Mouse (Mus musculus) small intestine, adult 2 months (tissue): ENCODE measurements at regions not wholly inside any gene's neighbourhood (a gene's known extent, or its start where the extent isn't known, plus 50 kb on each side); places are given as distances from the start of the nearest gene placed in this dataset.

Experiments used
- H3K27ac ChIP-seq: fragments of 200-500 bp; 2 replicates; pipeline ENCODE4 v1.5.1; 2012; ENCODE audit warnings: low read depth, low read length, control low read depth, inconsistent platforms; ENCODE audit not compliant: insufficient read depth
- H3K27me3 ChIP-seq: fragments of 200-500 bp; 2 replicates; pipeline ENCODE4 v1.6.1; 2012; ENCODE audit warnings: mild to moderate bottlenecking, moderate library complexity, low read length, inconsistent platforms; ENCODE audit not compliant: control insufficient read depth, insufficient read depth
- H3K36me3 ChIP-seq: fragments of 200-500 bp; 2 replicates; pipeline ENCODE4 v1.6.1; 2012; ENCODE audit warnings: mild to moderate bottlenecking, low read length, control low read depth, inconsistent platforms; ENCODE audit not compliant: control insufficient read depth, insufficient read depth
- H3K4me1 ChIP-seq: fragments of 200-500 bp; 2 replicates; pipeline ENCODE4 v1.6.1; 2012; ENCODE audit warnings: low read length, inconsistent platforms, mixed read lengths; ENCODE audit not compliant: control insufficient read depth, insufficient read depth, insufficient read length
- H3K4me3 ChIP-seq: fragments of 200-500 bp; 2 replicates; pipeline ENCODE4 v1.5.1; 2012; ENCODE audit warnings: low read depth, mild to moderate bottlenecking, control low read depth, inconsistent platforms, low read length, moderate library complexity
- CTCF ChIP-seq: fragments of 200-500 bp; IDR thresholded peaks from 2 replicates; pipeline ENCODE4 v1.5.1; 2012; ENCODE audit warnings: low read depth, mild to moderate bottlenecking, control low read depth, inconsistent platforms, low read length, moderate library complexity, mixed read lengths; ENCODE audit not compliant: insufficient replicate concordance, insufficient read length; ENCODE audit errors: extremely low read depth
- POLR2A ChIP-seq: fragments of 200-500 bp; IDR thresholded peaks from 2 replicates; pipeline ENCODE4 v1.6.1; 2012; ENCODE audit warnings: low read depth, mild to moderate bottlenecking, control low read depth, inconsistent platforms, low read length, moderate library complexity
- WGBS: fragments of 180-500 bp; shearing (Covaris S2); methylation state at CpG from one replicate; pipeline ENCODE4 v1.1.7; 2018; 5-methylcytosine and 5-hydroxymethylcytosine counted together

- WGBS, result 79% methylated on average over 15 of the region's 15 CpGs
- H3K27me3 ChIP-seq, result no peaks in the 10 kb centered on the region
- H3K27ac ChIP-seq, result no peak overlapping the region
- H3K36me3 ChIP-seq, result no peaks in the 10 kb centered on the region
- no peak overlapping the region for H3K4me3 ChIP-seq
- H3K4me1 ChIP-seq, result no peaks in the 10 kb centered on the region
- TF ChIP-seq POLR2A (no peak), CTCF (no peak)
Measured at GRCm38 (mm10) chr13:73009547-73010475, 250.5 kb upstream of the Irx4 start.

GRCm38 (mm10) chr13:73019181-73019580, 241.1 kb upstream of the Irx4 start:
- TF ChIP-seq CTCF, result no peak
- TF ChIP-seq POLR2A, result no peak
- Histone ChIP-seq H3K27me3 (no peaks in the 10 kb centered on the region), H3K36me3 (no peaks in the 10 kb centered on the region), H3K4me1 (no peaks in the 10 kb centered on the region), H3K27ac (no peak overlapping the region), H3K4me3 (no peak overlapping the region)
- 84% methylated on average over 10 of the region's 10 CpGs for WGBS

- H3K27me3 ChIP-seq, result no peaks in the 10 kb centered on the region
- H3K36me3 ChIP-seq, result no peaks in the 10 kb centered on the region
- no peaks in the 10 kb centered on the region for H3K4me1 ChIP-seq
- TF ChIP-seq CTCF, result no peak
- no peak for TF ChIP-seq POLR2A
- no peak overlapping the region for H3K4me3 ChIP-seq
- H3K27ac ChIP-seq, result no peak overlapping the region
- 21% methylated on average over 3 of the region's 3 CpGs for WGBS
Measured at GRCm38 (mm10) chr13:73031217-73031616, 229.1 kb upstream of the Irx4 start.

- Histone ChIP-seq H3K27ac (no peak overlapping the region), H3K4me3 (no peak overlapping the region), H3K27me3 (no peaks in the 10 kb centered on the region), H3K4me1 (no peaks in the 10 kb centered on the region), H3K36me3 (no peaks in the 10 kb centered on the region)
- WGBS, result 31% methylated on average over 3 of the region's 3 CpGs
- TF ChIP-seq POLR2A (no peak), CTCF (peak; percentile 57; the same call in 1 of the 2 replicates)
Measured at GRCm38 (mm10) chr13:73033055-73033454, 227.2 kb upstream of the Irx4 start.

- WGBS, result 28% methylated on average over 10 of the region's 10 CpGs
- Histone ChIP-seq H3K27ac (no peak overlapping the region), H3K36me3 (no peaks in the 10 kb centered on the region), H3K27me3 (no peaks in the 10 kb centered on the region), H3K4me1 (no peaks in the 10 kb centered on the region), H3K4me3 (no peak overlapping the region)
- no peak for TF ChIP-seq POLR2A
- no peak for TF ChIP-seq CTCF
Measured at GRCm38 (mm10) chr13:73034065-73034831, 226.0 kb upstream of the Irx4 start.

- Histone ChIP-seq H3K27ac (no peak overlapping the region), H3K27me3 (no peaks in the 10 kb centered on the region), H3K4me1 (no peaks in the 10 kb centered on the region), H3K36me3 (no peaks in the 10 kb centered on the region), H3K4me3 (no peak overlapping the region)
- 76% methylated on average over 10 of the region's 10 CpGs for WGBS
- no peak for TF ChIP-seq POLR2A
- no peak for TF ChIP-seq CTCF
Measured at GRCm38 (mm10) chr13:73034886-73035285, 225.4 kb upstream of the Irx4 start.
